Mouse (Mus musculus) kidney, adult 2 months (tissue): Measurements from ENCODE around the gene Klhdc1.

Experiments
- CTCF ChIP-seq: fragments of 200-500 bp; conservative IDR thresholded peaks from 2 replicates; pipeline ENCODE4 v1.5.1; 2011; ENCODE audit warnings: low read depth, mild to moderate bottlenecking, control low read depth, low read length, moderate library complexity, mixed read lengths; ENCODE audit not compliant: insufficient read depth, insufficient read length
- POLR2A ChIP-seq: fragments of 200-500 bp; IDR thresholded peaks from one replicate; pipeline ENCODE4 v1.6.1; 2011; ENCODE audit warnings: low read depth, low read length, control low read depth

GRCm38 (mm10) chr12:69304051-69304450 is 63.1 kb downstream of the Klhdc1 start:
- no peak for TF ChIP-seq POLR2A
- no peak for TF ChIP-seq CTCF
